Mouse (Mus musculus) MEL (cell line): ENCODE measurements around the gene Malsu1.

Experiments used
- CTCF ChIP-seq, 3 experiments: IDR thresholded peaks in 2 of 3; conservative IDR thresholded peaks in 1 of 3; 2 replicates each; pipeline ENCODE4 v1.5.1; 2011 to 2012; ENCODE audit warnings: low read length in 3 of 3, low read depth in 2 of 3, mild to moderate bottlenecking in 2 of 3, improper control_type of control experiment in 1 of 3, inconsistent platforms in 1 of 3, mixed read lengths in 1 of 3, moderate library complexity in 1 of 3; ENCODE audit not compliant: control insufficient read depth in 1 of 3, insufficient read depth in 1 of 3, poor library complexity in 1 of 3, severe bottlenecking in 1 of 3
- ELF1 ChIP-seq: IDR thresholded peaks from 2 replicates; pipeline ENCODE4 v1.6.1; 2014; ENCODE audit warnings: low read depth, mild to moderate bottlenecking, inconsistent platforms, low read length, improper control_type of control experiment, moderate library complexity
- MAFK ChIP-seq: IDR thresholded peaks from 2 replicates; pipeline ENCODE4 v1.6.1; 2011; ENCODE audit warnings: low read depth, mild to moderate bottlenecking, low read length, improper control_type of control experiment, borderline replicate concordance
- MEF2A ChIP-seq: IDR thresholded peaks from 2 replicates; pipeline ENCODE4 v1.6.1; 2014; ENCODE audit warnings: low read depth, mild to moderate bottlenecking, inconsistent platforms, low read length, improper control_type of control experiment; ENCODE audit not compliant: poor library complexity, insufficient replicate concordance, severe bottlenecking; ENCODE audit errors: extremely low read depth
- POLR2A ChIP-seq, 2 experiments: IDR thresholded peaks; 2 replicates each; pipeline ENCODE4 v1.6.1; 2011 to 2012; ENCODE audit warnings: low read length in 2 of 2, mild to moderate bottlenecking in 2 of 2, control low read depth in 1 of 2, improper control_type of control experiment in 1 of 2, low read depth in 1 of 2, moderate library complexity in 1 of 2; ENCODE audit not compliant: control insufficient read depth in 1 of 2, insufficient read depth in 1 of 2, poor library complexity in 1 of 2
- POLR2AphosphoS2 ChIP-seq: IDR thresholded peaks from 2 replicates; pipeline ENCODE4 v1.6.1; 2011; ENCODE audit warnings: low read length, improper control_type of control experiment
- SMC3 ChIP-seq: IDR thresholded peaks from 2 replicates; pipeline ENCODE4 v1.6.1; 2011; ENCODE audit warnings: low read depth, low read length, improper control_type of control experiment
- ZNF384 ChIP-seq: IDR thresholded peaks from 2 replicates; pipeline ENCODE4 v1.6.1; 2012; ENCODE audit warnings: low read depth, mild to moderate bottlenecking, inconsistent platforms, low read length, improper control_type of control experiment

DNA sequence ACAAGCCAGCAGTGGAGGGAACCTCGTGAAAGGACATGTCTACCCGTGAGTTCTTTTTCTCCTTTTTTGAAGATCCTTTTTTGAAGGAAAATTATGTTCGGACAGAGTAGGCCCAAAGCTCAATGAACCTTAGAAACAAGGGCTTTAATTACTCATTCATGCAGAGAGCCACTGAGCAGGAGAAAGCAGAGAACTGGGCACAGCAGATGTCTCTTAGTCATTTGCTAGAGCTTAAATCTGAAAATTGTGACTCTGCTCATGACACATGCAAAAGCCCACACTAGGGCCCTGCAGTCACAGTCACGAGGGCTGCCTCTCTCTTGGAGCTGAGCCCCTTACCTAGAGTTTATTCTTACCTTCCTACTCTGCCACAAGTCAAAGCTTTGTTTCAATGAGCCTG, 40.8 kb upstream of the Malsu1 start:
- TF ChIP-seq ZNF384, result no peak
- TF ChIP-seq POLR2AphosphoS2, result no peak
- no peak for TF ChIP-seq POLR2A (IDR thresholded peaks at IDR 0.05; ENCODE audit: control insufficient read depth in 1 of 2, insufficient read depth in 1 of 2, low read depth in 1 of 2, low read length in 2 of 2, poor library complexity in 1 of 2)
- no peak for TF ChIP-seq MAFK
- TF ChIP-seq ELF1, result no peak
- TF ChIP-seq CTCF (IDR thresholded peaks at IDR 0.05 in 2 of 3, conservative IDR thresholded peaks at IDR 0.05 in 1 of 3; ENCODE audit: control insufficient read depth in 1 of 3, insufficient read depth in 1 of 3, low read depth in 2 of 3, low read length in 3 of 3, poor library complexity in 1 of 3, severe bottlenecking in 1 of 3), result no peak
- TF ChIP-seq SMC3, result no peak
- no peak for TF ChIP-seq MEF2A
